Mouse (Mus musculus): ENCODE data around the gene Abcd4.

DNA sequence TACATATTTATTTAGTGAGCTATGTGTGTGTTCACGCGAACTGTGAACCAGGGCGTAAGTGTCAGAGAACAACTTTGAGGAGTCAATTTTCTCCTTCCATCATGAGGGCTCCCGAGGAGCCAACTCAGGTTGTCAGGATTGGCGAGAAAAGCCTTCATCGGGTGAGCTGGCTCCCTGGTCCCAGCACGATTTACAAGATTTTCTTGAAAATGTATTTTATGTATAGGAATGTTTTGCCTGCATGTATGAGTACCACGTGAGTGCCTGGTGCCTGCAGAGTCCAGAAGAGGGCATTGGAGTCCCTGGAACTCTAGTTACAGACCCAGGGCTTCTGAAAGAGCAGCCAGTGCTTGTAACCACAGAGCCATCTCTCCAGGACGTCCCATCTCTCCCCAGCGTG, 450 bp upstream of the Abcd4 start:
- TF ChIP-seq CTCF (IDR thresholded peaks at IDR 0.05; ENCODE audit: low read depth) (0 out of 2 replicates have a peak, but pooled peaks have one; percentile 18), EP300 (IDR thresholded peaks at IDR 0.05; ENCODE audit: low read depth) (no peak)

All from heart, postnatal 0 days (tissue).